Mouse (Mus musculus) layer of hippocampus, adult 8-10 months (tissue): ENCODE measurements at regions not wholly inside any gene's neighbourhood (a gene's known extent, or its start where the extent isn't known, plus 50 kb on each side); places are given as distances from the start of the nearest gene placed in this dataset.
"Not testable (repeated sequence)": the region's sequence is repeated elsewhere in the genome, so short reads cannot be mapped to it uniquely, and the experiment has no call there.

ENCODE experiments used
- DNase-seq, 2 experiments: peaks; one replicate each; pipeline ENCODE4 v3.0.0; 2022; ENCODE audit warnings: low spot score in 2 of 2

DNA sequence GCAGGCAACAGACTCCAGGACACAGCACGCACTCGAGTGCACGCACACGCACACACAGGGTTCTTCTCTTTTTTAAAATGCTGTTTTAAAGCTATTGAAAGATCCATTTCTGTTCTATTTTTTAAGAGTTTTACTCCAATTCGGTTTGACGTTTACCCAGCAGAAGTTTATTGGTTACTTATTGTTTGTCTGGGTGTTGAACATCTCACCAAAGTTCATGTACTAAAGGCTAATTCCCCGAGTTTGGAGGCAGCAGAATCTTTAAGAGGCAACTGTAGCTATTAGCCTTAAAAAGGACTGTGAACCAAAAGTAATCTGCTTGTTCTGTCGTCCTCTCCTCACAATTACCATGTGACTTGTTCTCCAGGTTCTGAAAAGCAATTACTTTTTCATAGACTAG lies 263.0 kb upstream of the Nfia start:
- DNase-seq: no peak

DNA sequence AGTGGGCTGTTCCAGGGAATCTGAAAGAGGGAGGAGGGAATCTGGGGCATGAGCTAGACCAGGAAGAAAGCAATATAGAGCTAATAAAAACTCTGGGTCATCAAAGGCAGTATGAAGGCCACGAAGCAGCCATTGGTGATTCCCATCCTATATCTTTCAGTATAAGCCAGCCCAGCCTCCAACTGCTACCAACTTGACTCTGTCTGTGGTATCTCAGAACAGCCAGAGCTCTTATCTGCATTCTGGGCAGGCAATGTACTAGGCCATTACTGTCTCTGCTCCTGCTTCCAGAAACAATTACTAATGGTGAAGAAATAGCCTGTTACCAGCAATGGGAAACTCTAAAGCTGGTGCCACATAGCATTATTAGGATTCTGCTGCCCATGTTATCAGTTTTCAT lies 266.8 kb upstream of the Nfia start:
- no peak for DNase-seq

DNA sequence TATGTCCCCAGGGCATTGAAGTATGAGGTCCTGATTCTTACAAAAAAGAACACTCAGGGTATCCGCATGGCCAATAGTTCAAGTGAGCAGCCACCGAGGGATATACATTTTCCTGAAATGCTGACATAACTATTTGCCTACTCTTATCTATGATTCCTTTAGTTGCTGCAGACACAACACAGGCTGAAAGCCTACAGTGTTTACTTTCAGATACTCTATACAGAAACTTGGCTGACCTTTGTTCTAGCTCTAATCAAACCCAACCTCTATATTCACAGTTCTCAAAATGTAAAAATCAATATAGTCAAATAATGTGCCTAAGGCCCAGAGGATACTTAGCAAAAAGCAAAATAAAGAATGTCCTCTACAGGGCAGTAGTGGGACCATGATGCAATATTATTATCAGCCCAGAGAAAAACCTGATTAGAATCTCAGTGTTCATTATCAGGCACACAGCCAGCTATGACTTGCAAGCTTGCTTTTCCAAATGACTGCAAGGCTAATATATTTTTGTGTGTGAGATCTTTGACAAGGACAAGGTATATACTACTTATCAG lies 281.2 kb upstream of the Nfia start:
- DNase-seq: no peak

DNA sequence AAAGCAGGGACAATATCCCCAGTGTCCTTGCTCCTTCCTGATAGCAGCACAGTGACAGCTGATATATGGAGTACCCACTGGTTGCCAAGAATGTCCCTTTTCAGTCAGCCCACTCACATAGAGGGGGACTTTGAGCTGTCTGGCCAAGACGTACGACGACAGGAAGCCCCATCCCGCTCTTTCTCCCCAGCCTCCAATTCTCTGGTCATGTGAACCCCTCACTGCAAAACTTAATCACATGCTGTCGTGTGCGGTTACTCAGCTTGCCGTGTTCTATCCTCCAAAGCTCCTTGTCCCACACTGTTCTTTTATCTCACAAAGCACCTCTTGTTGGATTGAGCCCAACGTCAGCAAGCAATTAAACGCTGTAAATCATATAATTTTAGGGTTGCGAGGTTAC lies 286.2 kb upstream of the Nfia start:
- no peak for DNase-seq

DNA sequence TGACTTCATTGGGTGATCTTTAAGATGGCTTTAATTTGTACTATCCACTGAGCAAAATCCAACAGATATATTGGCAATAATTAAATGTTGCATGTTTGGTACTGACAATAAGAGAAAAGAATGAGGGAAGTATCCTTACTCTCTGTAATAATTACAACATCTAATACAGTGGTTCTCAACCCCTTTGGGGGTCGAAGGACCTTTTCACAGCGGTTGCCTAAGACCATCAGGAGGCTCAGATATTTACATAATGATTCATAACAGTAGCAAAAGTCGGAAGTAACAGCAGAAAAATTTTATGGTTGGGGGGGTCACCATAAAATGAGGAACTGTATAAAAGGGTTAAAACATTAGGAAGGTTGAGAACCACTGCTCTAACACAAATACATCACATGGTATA lies 287.3 kb upstream of the Nfia start:
- DNase-seq: no peak

DNA sequence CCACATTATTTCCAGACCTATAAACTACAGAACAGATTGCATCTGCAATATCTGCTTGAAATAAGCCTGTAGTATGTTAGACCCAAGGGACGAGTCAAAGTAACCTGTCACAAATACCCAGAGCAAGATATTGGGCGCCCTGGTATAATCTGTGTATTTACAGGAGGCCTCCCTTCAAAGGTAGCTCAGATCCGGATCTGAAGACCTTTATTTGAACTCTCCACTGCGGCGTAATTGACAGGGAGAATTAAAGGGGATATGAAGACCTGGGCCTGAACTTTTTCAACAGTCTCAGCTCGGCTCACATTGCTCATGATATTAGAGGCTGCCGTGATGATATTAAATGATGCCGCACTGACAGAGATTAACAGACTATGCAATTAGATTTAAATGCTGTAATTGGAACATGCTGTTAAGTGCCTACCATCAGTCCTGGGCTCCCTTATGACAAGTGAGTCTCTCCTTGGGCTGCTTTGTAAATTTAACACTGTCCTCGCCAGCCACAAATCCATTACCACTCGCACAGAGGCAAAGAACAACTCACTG lies 289.8 kb upstream of the Nfia start:
- DNase-seq: no peak

DNA sequence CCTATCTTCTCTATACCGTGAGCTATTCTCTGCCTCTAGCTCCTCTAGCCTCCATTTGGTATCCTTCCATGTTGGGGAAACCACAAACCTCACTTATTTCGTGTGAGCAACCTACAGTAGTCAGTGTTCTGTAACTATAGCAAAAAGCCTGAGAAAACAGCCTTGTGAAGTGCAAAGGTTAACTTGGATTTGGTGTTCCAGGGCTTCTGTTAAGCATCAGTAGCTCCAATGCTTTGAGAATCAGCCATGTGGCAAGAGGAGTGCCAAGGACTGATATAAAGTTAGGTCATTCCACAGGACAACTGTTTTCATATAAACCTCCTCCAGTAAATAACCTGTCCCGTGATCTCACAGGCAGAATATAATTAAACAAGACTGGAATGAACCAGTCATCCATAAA lies 290.7 kb upstream of the Nfia start:
- DNase-seq: no peak

DNA sequence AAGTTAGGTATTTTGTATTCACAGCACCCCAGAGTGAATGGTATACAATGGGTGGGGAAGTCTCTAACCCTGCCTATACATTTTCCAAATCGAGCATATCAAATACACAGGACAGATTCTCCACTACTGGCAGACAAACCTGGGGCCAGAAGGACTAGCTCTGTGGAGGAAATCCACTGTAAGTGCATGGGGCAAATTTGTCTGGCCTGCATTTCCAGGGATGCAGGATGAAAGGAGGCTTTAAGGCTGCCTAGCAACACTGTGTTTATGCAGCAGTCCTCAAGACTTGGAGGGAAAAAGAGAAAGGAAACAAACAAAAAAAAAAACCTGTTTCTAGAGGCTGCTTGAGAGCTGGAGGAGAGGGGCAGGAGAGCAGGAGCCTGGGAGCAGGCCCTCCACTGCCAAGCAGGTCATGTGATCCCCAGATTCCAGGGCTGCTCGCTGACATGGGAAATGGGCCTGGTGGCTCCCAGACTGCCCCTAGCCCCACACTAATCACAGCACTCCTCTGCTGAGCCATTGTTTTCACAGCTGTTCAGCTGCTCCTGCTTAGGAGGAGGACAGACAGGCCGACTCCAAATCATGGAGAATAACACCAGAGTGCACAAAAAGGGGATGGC lies 293.7 kb upstream of the Gm10192 start:
- peak; percentile 14 to 26 for DNase-seq

DNA sequence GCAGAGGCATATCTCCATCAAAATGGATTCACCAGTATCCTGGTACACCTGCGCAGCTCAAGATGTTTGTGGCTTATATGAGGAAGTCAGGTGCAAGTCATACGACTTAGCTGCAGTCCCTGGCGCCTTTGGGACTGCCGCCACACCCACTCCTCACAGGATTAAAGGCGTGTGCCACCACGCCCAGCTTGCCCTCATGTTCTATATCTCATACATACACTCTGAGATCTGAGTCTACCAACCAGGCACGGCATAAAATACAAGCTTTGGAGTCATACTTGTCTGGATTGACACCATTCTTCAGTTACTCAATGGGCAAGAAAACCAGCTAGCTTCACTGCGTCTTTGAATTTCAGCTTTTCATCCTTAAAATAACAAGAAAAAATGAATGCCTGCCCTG lies 290.5 kb upstream of the Gm10192 start:
- DNase-seq: not testable (repeated sequence)

DNA sequence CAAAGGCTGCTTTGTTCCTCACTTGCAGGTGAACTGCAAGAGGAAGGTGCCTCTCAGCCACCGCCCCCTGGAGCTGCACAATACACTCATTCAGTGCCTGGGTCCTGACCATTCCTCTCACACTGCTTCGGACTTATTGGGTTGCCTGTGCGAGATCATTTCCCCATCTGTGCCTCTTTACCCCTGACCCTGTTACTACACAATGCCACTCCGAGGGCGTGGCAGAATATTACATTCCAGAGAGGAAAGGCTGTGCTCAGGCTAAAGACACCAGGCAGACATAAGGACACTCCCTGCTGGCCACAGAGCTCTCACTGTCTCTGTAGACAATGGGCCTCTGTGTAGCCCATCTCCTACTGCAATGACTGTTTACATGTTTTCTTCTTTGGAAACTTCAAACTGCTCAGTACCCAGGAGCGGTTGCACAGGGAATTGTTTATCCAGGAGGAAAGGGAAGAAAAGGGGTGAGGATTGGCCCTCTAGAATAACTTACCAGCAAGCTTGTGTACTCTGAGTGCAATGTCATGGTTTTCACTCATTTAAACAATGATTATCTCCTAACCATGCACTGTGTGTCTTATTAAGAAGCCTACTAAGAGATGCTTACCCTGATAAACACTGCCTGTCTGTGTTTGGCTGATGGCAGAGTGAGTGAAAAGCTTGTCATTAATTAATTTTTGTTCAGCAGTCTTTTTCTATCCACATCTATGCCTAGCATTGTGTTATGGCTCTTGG lies 283.1 kb upstream of the Gm10192 start:
- DNase-seq: peak; percentile 4 to 20

DNA sequence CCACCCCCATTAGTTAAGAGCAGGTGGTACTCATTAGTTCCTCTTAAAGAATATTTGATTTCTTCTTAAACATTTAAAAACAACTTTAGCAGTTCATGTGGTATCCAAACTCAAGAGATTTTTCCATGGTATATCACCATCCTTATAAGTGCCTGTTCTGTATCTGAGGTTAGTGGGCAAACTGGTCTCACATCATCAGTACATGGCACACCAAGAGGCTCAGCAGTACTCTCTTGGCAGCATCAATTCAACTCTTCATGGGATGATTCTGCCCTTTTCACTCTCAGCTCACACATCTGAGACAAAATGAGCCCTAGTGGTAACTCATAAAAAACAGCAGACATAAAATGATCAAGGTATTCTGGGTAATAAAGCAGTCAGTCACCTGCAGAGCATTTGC lies 282.6 kb upstream of the Gm10192 start:
- DNase-seq: no peak

DNA sequence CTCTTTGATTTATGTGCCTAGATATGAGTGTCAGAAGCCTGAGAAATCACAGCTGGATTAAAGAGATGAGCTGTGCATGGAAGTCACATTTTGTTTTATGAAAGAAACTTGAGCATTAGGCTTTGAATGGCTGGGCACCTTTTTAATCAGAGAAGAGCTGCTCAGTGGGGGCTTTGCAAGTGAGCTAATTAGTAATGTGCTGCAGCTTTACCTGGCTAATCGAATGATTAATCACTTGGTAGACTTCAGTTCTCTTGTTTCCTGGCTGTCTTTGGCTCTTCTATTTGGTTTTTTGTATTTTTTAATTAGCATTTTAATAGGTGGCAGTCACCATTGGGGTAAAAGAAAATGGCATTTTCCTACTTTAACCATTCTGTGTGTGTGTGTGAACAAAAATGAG lies 278.2 kb upstream of the Gm10192 start:
- no peak for DNase-seq

DNA sequence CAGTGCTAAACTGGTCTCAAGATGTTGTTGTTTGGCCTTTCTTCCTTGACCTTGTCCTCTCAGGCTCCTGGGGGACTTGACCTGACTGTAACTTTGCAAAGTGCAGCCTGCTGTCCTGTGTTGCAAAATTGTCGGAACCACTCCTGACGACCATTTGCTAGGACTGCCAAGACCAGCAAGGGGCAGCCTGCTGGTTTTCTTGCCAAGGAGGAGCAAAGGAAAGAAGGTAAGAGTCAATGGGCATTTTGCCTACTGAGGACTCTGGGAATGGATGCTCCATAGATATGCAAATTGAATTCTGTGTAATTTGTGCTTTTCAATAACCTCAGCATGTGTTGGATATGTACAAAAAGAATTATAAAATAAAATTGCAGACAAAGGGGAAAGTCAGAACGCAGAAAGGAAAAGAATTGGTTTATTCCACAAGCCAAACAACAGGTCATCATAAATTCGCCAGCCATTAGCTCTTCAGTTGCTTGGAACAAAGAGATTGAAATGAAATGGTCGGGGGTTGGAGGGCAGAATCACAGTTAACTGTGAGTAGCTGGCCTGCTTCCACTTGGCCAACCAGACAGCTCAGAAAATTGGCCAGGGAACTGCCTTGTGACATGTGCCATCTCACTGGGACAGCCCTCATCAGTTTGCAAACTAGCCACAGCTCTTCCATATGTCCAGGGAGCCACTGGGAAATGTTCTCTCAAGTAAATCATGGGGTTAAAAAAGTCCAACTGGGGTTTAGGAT lies 256.5 kb upstream of the Gm10192 start:
- no peak for DNase-seq

DNA sequence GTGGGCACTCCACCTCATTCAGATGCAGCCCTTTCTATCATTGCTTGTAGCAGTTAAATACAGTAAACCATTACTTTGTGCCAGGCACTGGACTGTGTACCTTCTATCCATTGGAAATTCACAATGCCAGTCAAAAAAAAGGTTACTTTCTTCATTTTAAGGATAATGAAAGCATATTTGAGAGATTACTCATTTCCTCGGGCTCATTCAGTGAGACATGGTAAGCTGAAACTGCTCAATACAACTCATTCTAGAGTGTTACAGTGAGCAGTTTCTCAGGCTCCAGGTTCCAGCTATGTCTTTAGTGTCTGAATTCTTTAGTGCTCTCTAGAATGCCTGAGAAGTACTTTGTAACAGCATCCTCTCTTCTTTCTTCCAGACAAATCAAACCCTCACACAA lies 249.7 kb upstream of the Gm10192 start:
- DNase-seq: no peak

DNA sequence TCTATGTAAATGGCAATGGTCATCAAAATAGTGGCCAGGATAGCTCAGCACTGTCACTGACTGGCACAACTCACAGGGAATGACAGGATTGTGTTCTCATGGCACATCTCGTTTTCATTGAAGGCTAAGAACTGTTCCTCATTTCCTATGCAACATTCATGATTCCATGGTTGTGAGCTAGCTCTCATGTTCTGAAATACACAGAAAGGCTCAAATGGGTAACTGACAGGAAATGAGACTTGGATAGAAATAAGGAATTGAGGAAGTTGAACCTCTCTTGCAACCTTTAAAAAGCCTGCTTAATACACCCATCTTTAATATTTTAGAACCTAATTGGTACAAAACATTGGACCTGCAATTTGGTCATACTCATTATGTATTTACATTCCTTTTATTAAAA lies 249.1 kb upstream of the Gm10192 start:
- no peak for DNase-seq

DNA sequence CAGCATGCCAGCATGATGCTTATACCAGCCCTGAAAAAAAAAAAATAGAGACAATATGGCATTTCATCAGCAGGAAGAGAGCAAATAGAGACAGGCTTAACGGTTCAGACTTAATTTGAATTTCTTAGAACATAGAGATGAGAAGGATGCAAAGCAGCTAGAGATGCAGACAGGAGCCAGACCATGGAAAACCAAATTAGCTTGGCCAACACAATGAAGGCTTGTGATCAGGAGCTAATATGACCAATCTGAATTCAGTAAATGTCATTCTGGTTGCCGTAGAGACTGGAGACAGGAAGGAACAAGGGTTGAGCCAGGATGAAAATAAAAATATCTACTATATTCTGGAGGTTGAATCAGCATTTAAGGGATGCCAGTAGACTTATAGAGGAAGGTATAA lies 248.3 kb upstream of the Gm10192 start:
- no peak for DNase-seq

DNA sequence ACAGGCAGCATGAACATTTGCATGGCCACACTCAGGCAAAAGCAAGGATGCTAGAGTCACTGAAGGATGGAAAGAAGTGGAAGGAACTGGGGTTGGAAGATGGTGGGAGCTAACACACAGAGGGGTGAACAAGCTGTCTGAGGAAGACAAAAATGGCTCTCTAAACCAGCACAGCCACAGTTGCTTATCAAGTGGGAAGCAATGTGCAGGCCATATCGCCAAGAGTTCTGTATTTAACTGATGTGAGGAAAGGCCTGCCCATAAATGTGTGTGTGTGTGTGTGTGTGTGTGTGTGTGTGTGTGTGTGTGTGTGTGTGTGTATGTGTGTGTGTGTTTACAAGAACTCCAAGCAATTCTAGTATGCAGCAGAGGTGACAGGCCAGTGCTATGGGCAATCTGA lies 236.9 kb upstream of the Gm10192 start:
- no peak for DNase-seq

DNA sequence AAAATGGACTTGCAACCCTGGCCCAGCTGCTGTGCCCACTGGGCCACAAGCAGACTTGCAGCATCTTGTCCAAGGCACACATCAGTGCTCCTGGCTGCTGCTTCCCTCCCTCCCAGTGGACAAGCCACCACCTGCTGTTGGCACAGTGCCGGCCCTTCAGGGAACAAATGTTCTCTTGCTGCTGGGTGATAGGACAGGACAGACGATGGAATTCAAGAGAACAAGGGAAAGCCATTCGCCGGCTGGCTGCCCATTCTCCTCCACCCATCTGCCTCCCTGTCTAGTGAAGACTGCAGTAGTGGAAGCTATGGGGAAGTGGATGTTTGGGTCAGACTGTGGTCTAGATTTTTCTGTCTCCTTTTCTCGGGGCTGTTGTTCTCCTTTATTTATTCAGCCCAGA lies 235.7 kb upstream of the Gm10192 start:
- DNase-seq: peak; percentile 39 to 47

DNA sequence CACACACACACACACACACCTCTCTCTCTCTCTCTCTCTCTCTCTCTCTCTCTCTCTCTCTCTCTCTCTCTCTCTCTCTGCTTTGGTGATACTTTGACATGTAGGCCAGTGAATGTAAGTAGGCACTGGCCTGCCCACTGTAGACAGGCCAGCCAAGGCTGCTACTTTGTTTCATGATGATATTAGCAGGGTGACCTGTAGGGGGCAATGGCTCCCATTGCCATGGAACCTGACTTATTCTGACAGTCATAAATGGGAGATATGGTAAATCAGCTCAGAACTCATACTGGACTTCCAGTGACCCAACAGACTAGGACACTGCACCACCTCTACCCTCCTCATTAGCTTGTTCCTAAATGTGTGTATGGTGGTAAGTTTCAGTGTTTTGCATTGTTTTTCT lies 235.0 kb upstream of the Gm10192 start:
- DNase-seq: no peak

DNA sequence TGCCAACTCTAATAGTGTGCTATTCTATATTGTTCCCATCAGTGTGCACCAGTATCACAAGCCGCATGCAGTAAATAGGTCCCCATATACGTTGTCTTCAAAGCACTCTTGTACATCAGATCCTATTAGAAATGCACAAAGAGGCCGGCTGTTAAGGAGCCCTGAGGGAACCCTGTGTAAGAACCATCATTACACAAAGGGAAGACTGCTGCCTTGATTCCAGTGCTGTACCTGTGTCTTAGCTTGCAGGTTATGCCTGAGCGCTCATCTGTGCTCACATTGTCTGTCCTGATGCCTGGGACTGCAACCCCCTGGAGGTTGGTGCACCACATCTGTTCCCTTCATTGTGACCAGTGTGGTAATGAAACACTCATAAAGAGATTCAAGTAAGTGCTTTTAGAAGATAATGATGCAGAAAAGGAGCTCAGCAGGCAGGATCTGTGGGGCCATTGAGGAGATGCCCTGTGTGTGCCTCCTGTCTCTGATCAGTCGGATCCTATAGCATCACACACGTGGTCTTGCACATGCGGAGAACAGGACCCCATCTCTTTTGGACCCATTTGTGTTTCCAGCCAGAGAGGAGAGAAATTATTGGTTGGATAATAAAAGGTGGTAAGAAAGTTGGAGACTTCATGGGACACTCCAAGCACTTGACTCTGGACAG lies 225.8 kb upstream of the Gm10192 start:
- DNase-seq: no peak

DNA sequence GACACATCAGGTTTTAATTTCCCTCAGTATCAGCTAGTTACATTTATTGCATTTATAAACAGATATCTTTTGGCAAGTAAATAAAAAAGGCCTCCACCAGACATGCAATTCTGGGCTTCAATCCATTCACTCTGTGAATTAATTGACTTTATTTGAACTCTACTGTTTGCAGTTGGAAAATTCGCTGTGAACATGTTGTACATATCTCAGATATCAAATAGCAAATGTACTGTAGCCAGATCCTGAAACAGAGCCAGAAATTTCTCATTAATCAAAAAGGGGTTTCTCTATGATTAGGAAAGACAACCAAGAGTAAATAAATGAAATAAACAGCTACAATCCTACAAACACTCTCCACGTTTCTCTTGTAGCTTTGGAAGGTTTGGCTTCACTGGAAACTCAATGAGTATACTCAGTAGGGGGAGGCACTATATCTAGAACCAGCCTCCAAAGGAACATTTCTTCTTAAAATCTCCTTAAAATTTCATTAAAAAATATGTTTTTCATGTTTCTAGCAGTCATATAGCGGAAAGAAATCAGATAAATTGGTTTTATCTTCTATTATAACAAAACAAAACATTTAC lies 211.8 kb upstream of the Gm10192 start:
- DNase-seq: no peak
